Mouse (Mus musculus): ENCODE results near the gene Otulinl.

Otulinl gene

DNA sequence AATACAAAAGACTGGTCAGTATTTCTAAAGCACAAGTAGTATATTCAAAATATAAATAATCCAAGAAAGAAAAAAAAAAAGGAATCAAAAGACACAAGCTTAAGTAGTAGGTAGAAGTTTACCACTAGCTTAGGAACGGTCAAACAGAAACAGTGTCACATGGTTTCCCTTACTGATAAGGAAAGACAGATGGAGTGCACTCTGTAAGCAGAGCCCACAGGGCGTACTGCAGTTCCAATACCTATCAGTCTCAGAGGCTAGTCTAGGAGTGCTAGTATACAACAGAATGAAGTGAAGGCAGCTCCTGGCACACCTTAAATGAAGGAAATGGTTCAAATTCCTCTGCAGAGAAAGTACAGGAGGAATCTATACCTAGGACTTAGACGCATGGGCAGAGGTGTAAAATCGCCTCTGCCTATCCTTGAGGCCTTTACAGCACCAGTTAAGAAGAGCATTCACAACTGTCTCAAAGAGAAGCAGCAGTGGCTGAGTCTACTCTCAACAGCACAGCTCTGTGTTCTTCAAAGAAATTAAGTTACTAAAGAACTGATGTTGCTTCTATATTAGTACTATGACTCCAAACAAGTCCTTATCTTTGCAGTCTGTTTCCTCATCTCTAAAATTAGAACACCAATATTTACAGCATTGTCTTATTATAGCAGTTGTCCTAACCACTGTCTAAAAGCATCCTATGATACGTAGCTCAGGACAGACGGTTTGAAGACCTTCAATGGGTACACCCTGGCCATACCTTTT is 62.4 kb downstream of the Otulinl start:
- peak; percentile 41 for DNase-seq (ENCODE audit: extremely low read depth, low read depth)

DNA sequence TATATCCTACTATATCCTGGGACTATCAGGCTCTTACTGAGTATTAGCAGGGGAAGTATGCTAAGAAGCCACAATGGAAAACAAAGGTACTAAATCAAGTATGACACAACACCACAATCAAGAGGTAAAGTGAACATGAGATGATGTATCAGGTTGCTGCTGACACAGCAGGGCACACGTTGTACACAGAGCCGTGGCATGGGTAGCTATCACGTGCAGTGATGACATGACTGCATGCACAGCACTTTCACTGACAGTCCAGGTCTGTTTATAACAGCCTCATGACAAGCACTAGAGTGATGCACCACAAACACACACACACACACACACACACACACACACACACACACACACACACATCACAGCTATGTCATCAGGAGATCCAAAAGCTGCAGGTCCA is 64.2 kb downstream of the Otulinl start:
- no peak for DNase-seq (ENCODE audit: extremely low read depth, low read depth)

DNA sequence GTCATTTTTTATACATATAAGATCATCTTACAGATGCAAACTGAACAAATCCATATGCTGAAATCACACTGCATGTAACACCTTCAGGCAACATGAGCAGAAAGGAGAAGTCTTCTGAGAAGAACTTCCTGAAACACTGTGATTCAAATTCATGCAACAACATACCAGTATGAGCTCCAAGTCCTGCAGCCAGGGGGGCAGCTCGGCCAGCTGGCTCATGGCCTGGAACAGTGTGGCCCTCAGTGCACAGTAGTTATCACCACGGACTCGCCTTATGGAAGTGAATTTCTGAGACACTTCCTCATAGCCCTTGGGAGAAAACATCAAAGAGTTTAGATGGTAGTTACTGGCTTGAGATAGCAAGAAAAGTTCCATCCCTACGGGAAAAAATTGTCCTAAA is 65.2 kb downstream of the Otulinl start:
- no peak for DNase-seq (ENCODE audit: extremely low read depth, low read depth)

DNA sequence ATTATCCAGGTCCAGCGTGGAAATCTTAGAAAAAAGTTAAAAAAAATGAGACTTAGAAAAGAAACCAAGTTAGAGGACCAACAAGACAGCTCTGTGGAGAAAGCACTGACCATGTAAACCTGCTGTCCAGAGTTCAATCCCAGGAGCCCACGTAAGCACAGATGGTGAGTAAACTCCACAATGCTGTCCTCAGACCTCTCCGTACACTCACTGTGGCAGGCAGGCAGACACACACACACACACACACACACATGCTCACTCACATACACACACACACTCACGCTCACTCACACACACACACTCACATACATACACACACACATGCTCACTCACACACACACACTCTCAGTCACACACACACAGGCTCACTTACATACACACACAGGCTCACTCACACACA is 68.1 kb downstream of the Otulinl start:
- no peak for DNase-seq (ENCODE audit: extremely low read depth, low read depth)

DNA sequence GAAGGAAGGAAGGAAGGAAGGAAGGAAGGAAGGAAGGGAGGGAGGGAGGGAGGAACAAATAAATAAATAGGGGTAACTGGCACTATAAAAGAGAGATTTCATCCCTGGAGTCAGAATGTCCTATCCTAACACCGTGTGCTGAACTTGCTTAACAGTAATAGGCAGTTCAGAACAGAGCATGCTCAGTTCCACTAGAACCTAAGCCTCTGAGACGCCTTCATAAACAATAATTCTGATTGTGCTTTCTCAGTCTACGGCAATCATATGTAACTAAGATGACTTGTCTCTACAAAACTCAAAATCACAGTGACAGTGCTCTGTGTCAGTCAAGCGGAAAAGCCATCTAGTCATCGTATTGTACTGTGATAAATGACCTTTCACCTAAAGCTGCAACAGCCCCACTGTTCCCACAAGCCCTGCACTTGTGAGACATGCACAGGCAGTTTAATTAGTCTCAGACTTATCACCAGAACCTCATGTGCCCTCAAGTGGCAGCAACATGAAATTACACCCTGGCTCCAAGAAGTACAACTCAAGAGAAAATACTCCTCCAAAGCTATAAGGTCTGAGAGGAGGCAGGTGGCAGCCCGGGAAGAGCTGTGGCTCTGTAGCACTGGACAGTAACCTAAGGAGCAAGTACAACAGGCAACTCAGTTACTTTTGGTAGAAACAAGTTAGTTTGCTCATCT is 68.7 kb downstream of the Otulinl start:
- DNase-seq (ENCODE audit: extremely low read depth, low read depth), result peak; percentile 60

DNA sequence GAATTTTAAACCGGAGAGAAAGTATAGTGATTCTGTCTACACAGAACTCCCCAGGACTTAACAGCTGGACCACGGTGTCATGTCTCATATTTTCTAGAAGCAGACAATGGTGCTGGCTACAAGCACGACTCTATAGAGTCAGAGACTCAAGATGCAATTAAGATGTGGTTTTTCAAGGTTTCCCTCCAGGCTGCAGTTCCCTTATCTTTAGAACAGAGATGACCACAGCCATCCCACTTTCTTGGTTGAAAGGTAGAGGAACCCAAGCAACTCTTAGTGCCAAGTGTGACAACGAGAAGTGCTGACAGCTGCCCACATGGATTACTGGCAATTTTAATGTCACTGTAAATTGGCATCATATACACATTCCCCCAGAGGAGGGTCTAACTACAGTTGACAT is 71.8 kb downstream of the Otulinl start:
- DNase-seq (ENCODE audit: extremely low read depth, low read depth), result peak; percentile 44

DNA sequence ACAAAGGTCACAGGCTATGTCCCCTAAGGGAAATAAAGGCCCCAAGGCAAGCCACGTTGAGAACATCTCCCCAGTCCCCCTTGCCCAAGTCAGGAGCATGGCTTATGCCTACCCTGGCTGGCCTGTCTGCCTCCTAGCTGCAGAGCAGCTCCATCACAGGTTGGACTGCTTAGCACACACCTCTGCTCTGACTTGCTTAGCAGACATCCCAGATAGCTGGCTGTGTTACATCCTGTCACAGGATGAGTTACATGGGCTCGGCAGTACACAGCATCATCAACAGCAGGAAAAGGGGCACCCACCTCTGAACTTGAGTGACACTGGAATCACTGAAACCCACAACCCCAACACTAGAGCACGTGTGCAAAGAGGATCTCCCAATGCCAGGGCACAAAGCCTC is 76.1 kb downstream of the Otulinl start:
- DNase-seq (ENCODE audit: extremely low read depth, low read depth), result no peak
